Mouse (Mus musculus): ENCODE results near the gene Usp49.

Gene Usp49

GRCm38 (mm10) chr17:47735553-47736100 lies 105.1 kb downstream of the Usp49 start:
- DNase-seq (ENCODE audit: low read depth, low spot score) = no peak

Data from 3T3-L1 (cell line).